Mouse (Mus musculus) gastrocnemius, adult 8-10 months (tissue): ENCODE measurements around the gene Wdsub1. TPM values are rescaled to one million over a fixed set of nuclear protein-coding genes. Genes with fewer than 3 reads are reported as not detected.
A peak's percentile ranks its signal among the peaks of the same experiment; 100 is the strongest.

Source experiments
- DNase-seq, 2 experiments: peaks; one replicate each; pipeline ENCODE4 v3.0.0; 2022; ENCODE audit warnings: low spot score in 2 of 2
- total RNA-seq, 4 experiments: library from RNA; stranded (reverse); gene quantifications; 2 replicates each; pipeline ENCODE4 v1.2.4; 2022

Wdsub1 gene
- total RNA-seq, 4 experiments from 2014 or later = 12.5 to 16.6 (median 15.4) TPM

GRCm38 (mm10) chr2:59841944-59842343, 40.4 kb downstream of the Wdsub1 start:
- no peak for DNase-seq

- no peak for DNase-seq
These were observed 41.0 kb downstream of the Wdsub1 start for GRCm38 (mm10) chr2:59841189-59841939.

GRCm38 (mm10) chr2:59840191-59840590, 42.2 kb downstream of the Wdsub1 start:
- DNase-seq = no peak

GRCm38 (mm10) chr2:59839755-59840154, 42.6 kb downstream of the Wdsub1 start:
- no peak for DNase-seq

- no peak for DNase-seq
These were observed 43.6 kb downstream of the Wdsub1 start for GRCm38 (mm10) chr2:59838825-59839224.

- no peak for DNase-seq
These were observed 50.6 kb downstream of the Wdsub1 start for GRCm38 (mm10) chr2:59831831-59832230.

- no peak for DNase-seq
These were observed 51.5 kb downstream of the Wdsub1 start for GRCm38 (mm10) chr2:59830940-59831339.

- peak in 1 of 2 experiments; percentile 40 for DNase-seq
These were observed 52.2 kb downstream of the Wdsub1 start for GRCm38 (mm10) chr2:59830151-59830550.

GRCm38 (mm10) chr2:59829718-59830117, 52.7 kb downstream of the Wdsub1 start:
- DNase-seq = no peak

GRCm38 (mm10) chr2:59828777-59829508, 53.4 kb downstream of the Wdsub1 start:
- peak; percentile 64 to 77 for DNase-seq

GRCm38 (mm10) chr2:59828103-59828655, 54.2 kb downstream of the Wdsub1 start:
- no peak for DNase-seq

GRCm38 (mm10) chr2:59825380-59825779, 57.0 kb downstream of the Wdsub1 start:
- DNase-seq = no peak

- DNase-seq = no peak
These were observed 58.1 kb downstream of the Wdsub1 start for GRCm38 (mm10) chr2:59824289-59824688.

GRCm38 (mm10) chr2:59821044-59821443, 61.3 kb downstream of the Wdsub1 start:
- DNase-seq = no peak

GRCm38 (mm10) chr2:59820088-59820487, 62.3 kb downstream of the Wdsub1 start:
- DNase-seq = no peak

- DNase-seq = no peak
These were observed 63.0 kb downstream of the Wdsub1 start for GRCm38 (mm10) chr2:59819415-59819814.

GRCm38 (mm10) chr2:59818663-59819062, 63.7 kb downstream of the Wdsub1 start:
- DNase-seq = no peak

GRCm38 (mm10) chr2:59814997-59815396, 67.4 kb downstream of the Wdsub1 start:
- no peak for DNase-seq

- DNase-seq = no peak
These were observed 68.9 kb downstream of the Wdsub1 start for GRCm38 (mm10) chr2:59813457-59813856.

GRCm38 (mm10) chr2:59812641-59813040, 69.8 kb downstream of the Wdsub1 start:
- no peak for DNase-seq

GRCm38 (mm10) chr2:59811247-59811646, 71.1 kb downstream of the Wdsub1 start:
- DNase-seq = no peak

- DNase-seq = no peak
These were observed 72.4 kb downstream of the Wdsub1 start for GRCm38 (mm10) chr2:59810039-59810438.
